Mouse (Mus musculus) E14TG2a.4 (cell line): ENCODE measurements around the gene Rapgef5.

ENCODE experiments used
- CTCF ChIP-seq: conservative IDR thresholded peaks from 2 replicates; pipeline ENCODE4 v1.5.1; 2014; ENCODE audit warnings: low read length
- NANOG ChIP-seq: IDR thresholded peaks from 2 replicates; pipeline ENCODE4 v1.6.1; 2014; ENCODE audit warnings: borderline replicate concordance, low read length, mixed read lengths
- POU5F1 ChIP-seq: IDR thresholded peaks from 2 replicates; pipeline ENCODE4 v1.6.1; 2014; ENCODE audit warnings: low read length, borderline replicate concordance

- TF ChIP-seq CTCF, result no peak
- peak; percentile 50; the same call in 1 of the 2 replicates for TF ChIP-seq NANOG
- peak; percentile 73 for TF ChIP-seq POU5F1
Measured at GRCm38 (mm10) chr12:117683984-117684383, 167.7 kb downstream of the Rapgef5 start.
